Mouse (Mus musculus) heart, adult 18-20 months (tissue): ENCODE data around the gene Snx14. TPM values are rescaled to one million over a fixed set of nuclear protein-coding genes. Genes with fewer than 3 reads are reported as not detected.
A peak's percentile ranks its signal among the peaks of the same experiment; 100 is the strongest.
"Not testable (repeated sequence)": the region's sequence is repeated elsewhere in the genome, so short reads cannot be mapped to it uniquely, and the experiment has no call there.

ENCODE experiments used
- DNase-seq, 2 experiments: peaks; one replicate each; pipeline ENCODE4 v3.0.0; 2021 to 2022; ENCODE audit warnings: mixed read lengths in 1 of 2
- long read RNA-seq, 2 experiments: library from polyadenylated mRNA; stranded (forward); transcript quantifications; one replicate each; pipeline ENCODE4 v2.0.0; 2021
- total RNA-seq, 2 experiments: library from RNA; stranded (reverse); gene quantifications; 2 replicates each; pipeline ENCODE4 v1.2.3; 2021

Snx14 gene
- total RNA-seq: 10 to 100 TPM; 23.3 to 24.9 TPM
- long read RNA-seq, experiment 1, transcript Snx14-207 (29 exons, 3,082 nt): major isoform, 14 of 18 reads
- long read RNA-seq, experiment 1, partial matches to known transcripts: 0 of 18 reads
- long read RNA-seq, experiment 1, other reads (novel, unspliced or antisense): 1 of 18 reads
- long read RNA-seq, experiment 2, partial matches to known transcripts: 0 of 5 reads
- long read RNA-seq, experiment 2, other reads (novel, unspliced or antisense): 0 of 5 reads

DNA sequence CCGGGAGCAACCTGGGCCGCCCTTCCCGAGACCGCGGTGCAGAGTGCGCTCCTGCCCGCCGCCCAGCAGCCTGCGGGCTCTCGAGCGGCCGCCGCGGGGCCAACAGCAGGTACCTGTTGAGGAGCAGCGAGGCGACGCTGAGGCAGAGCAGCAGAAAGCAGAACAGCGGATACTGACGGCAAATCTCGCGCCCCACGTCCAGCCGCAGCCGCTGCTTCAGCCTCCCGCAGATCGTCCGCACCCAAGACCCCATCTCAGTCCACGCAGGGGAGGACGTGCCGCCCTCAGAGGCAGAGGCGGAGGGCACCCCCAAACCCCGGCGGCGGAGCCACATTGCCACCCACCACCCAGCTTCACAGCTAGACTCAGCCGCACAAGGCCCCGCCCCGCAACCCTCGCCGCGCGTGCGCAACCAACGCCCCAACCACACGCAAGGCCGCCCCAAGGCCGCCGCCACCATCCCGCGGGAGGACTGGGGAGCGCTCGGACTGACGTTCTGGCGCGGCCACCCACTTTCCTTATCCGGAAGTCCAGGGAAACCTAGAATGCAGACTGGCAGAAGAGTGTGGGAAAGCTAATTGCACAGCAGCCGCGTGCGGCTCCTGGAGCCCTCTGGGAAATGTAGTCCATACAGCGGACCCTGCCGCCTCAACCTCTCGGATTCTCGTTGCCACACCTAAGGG, at the start of gene Snx14:
Gene Snx14, minus strand, starts transcription at position 404 of the 683 bp plus-strand sequence.
- peak; percentile 98 for DNase-seq

- DNase-seq: peak; percentile 14 to 20
Observed at GRCm38 (mm10) chr9:88484531-88484930, 45.8 kb upstream of the Snx14 start.

- DNase-seq: peak; percentile 91
Observed at GRCm38 (mm10) chr9:88482829-88483396, 44.2 kb upstream of the Snx14 start.

GRCm38 (mm10) chr9:88482230-88482828, 43.6 kb upstream of the Snx14 start, which contains the start of gene Syncrip:
Syncrip (minus strand) TSS chr9:88482574.
- peak; percentile 93 to 96 for DNase-seq

DNA sequence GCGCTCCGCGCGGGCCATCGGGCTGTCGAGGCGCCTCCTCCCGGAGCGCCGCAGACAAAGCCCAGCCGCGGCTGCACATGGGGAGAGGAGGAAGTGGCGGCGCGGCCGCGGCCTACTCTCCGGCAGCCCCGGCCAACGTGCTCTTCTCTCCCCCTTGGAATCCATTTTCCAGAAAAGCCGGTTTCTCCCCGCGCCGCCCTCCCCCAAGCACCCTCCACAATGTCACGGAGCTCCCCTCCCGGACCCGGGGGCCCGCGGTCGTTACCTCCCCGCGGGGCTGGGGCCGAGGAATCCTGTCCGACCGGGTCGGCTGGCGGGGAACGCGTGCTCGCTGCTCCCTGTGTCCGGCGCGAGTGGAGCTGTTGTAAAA, 43.0 kb upstream of the Snx14 start:
- DNase-seq: peak in 1 of 2 experiments; percentile 68

DNA sequence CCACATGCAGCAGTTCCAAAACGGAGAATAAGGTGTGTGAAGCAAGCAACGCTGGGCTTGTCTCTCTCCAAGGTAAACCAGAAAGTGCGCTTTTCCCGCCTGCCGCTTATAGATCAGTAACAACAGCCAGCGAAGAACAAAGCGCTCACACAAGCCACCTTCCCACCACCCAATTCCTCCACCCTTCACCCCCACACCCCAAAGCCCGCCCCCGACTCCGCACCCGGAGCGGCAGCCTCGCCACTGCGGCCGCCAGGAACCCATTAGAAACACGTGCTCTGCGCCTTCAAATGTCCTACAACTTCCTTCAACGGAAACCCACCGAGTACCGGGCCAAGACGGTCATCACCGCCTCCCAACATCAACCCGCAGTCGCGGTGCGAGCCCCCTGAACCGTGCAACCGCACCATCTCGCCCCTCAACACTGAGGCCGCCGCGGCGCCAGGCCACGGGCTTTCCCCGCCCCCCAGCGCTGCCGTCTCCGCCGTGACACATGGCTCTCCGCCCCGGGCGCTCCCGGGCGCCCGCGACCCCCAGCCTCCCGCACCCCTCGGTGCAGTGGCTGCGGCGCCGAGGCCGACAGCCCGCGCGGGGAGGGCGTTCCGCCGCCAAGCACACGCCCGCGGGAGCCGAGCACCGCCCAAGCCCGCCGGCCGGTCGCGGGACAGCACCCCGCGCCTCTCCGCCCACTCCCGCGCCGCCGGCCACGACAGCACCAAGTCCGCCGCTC, 42.5 kb upstream of the Snx14 start:
- peak; percentile 47 to 53 for DNase-seq

DNA sequence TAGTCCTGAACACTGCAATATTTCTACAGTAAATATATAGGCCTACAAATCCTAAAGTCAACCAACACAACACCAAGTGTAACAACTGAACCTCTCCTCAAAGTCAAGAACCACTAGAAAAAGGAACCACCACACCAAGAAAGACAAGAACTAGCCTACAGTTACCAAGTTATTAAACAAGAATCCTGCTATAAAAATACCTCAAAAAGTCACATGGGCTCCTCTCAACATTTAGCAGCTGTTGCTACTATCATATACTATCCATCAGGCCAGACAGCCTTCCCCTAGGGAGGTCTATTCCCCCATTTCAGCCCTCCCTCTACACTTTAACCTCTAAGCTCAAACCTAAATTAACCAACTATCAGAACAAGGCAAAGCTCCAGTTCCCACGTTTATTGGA, 41.4 kb upstream of the Snx14 start:
- no peak for DNase-seq

DNA sequence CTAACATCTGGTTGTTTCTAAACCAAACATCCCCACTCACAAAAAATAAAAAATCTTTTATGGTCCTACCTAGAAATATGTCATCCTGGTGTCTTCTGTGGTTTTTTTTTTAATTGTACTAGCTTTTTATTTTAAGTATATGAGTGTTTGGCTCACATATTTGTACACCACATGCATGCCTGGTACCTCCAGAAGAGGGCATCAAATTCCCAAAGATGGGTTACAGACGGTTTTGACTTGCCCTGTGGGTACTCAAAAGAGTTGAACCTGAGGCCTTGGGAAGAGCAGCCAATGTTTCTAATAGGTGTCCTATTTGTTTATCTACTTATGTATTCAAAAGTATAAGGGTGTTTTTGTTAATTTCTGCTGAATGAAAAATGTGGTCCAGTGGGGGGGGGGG, 37.4 kb upstream of the Snx14 start:
- DNase-seq: peak in 1 of 2 experiments; percentile 13

- not testable (repeated sequence) for DNase-seq
Observed at GRCm38 (mm10) chr9:88461017-88461416, 22.3 kb upstream of the Snx14 start.

DNA sequence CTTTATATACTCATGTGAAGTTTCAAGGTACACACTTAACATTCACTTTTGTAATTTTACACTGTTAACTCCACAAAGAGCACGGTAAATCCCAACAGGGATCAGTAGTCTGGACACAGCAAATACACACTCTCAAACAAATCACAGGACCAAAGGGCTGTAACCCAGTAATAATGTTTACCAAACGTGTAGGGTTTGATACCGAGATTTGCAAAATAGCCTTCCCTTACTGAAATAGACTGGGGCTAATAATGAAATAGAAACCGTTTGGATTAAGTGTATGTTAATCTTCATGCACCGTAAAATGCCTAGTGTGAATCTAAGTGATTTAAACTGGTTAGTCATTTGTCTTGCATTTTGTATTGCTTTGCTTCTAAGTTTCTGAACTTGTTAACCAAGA, 1.2 kb upstream of the Snx14 start:
- no peak for DNase-seq

GRCm38 (mm10) chr9:88439238-88439600, 461 bp upstream of the Snx14 start:
- no peak for DNase-seq

DNA sequence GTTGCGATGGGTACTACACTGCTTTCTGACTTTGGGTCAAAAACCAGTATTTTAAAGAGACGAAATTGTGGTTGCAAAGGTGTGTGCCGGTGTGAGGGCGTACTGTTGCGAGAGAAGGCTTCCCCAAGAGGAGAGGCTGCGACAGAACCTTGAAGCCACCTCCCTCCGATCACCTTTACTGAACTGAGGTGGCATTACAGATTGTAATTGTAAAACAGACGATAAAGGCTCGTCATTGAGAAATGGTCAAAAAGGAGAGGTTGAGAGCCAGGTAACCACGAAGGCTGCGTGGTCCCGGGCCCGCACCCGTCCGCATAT, 562 bp downstream of the Snx14 start:
- no peak for DNase-seq

DNA sequence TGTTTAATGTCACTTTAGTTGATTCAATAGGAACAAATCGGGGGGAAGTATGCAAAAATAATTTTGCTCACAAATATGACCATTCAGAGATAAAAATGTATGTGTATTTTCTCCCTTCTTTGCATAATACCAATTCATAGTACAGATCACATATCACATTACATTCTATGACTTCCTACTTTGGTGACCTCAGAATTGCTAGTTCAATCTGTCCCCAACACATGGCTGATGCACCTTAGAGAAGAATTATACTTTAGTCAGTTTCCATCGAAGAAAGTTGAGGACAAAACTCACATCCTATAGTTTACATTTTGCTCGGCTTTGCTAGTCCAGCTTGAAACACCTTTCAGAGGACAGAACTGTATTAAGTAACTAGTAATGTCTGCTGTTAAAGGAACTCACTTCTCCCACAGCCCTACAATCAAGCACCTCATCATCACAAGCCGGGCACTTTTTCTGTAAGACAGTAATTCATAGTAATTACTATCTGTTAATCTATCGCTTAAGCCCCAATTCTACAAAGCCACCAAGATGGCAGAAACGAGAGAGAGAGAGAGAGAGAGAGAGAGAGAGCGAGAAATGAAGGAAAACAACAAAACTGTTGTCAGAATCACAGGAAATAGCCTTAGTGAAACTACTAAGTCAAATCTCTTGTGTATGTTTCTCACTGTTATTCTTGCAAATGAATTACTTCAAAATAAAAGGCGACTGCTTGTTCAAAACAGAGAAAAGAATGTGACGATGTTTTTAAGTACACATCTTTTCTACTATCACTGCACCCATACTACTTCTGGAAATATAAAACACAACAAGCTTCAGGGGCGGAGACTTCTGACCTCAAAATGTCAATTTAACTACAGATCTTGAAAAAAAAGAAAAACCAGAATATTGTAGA, 1.2 kb downstream of the Snx14 start:
- no peak for DNase-seq

DNA sequence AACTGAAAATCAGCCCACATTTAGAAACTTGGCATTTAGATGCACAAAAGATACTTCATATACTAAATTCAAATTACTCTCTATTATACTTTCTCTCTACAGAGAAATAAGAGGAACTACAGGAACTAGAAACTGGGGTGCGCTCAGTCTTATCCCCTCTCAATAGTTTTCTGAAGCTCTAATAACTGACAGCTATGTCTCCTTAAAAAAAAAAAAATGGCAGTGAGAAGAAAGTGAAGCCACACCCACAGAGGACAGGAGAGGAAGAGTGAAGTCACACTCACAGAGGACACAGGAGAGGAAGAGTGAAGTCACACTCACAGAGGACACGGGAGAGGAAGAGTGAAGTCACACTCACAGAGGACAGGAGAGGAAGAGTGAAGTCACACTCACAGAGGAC, 14.4 kb downstream of the Snx14 start:
- DNase-seq: no peak

GRCm38 (mm10) chr9:88422428-88422827, 16.3 kb downstream of the Snx14 start:
- DNase-seq: no peak

DNA sequence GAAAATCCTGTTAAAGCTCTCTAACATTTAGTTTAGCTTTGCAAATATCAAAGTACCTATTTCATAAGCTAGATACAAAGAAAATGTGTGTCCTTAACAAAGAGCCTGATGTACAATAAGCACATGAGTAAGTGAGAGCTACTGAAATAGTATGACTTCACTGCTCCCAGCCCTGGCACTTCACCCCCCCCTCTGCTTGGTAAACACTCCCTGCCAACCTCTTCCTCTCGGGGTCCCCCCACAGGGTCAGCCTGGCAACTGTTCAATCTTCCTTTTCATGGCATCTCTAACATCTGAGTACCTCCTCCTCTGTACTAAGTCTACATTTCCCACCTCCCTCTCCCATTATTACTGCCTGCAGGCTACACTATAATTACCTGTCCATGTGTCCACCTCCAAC, 22.0 kb downstream of the Snx14 start:
- no peak for DNase-seq

DNA sequence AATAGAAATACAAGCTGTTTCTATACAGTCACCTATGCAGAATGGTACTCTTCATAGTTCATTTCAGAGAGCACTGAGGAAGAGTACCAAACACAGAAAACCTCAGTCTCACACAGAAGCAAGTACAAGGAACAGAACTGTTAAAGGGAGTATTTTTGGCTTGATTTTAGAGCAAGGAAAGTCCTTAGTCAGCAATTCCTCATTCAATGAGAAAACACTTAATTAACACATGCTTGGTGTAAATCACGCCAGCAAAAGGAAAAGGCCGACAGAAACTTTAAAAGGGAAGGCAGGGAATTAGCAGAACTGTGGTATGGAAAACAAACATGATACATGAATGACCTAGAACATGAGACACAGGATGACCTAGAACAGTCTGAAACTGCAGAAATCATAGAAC, 28.8 kb downstream of the Snx14 start:
- no peak for DNase-seq

- DNase-seq: peak in 1 of 2 experiments; percentile 5
Observed at GRCm38 (mm10) chr9:88404515-88404914, 34.2 kb downstream of the Snx14 start.

DNA sequence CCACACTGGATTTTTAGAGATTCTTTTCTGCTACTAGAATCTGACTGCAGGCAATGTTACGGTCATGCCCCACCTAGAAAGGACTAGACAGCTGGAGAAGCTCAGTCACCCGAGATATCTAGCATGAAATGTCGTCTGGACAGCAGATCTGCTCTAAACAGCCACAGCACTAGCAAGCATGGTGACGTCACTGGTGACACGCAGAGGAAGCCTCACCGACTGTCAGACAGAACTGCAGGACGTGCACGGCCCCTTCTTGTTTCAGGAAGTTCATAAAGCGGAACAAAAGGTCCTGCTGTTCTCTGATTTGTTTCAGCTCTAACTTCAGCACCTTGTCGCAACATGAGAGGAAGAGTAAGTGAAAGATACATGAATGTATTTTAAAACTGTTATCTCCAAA, 34.7 kb downstream of the Snx14 start:
- DNase-seq: peak; percentile 45 to 68

DNA sequence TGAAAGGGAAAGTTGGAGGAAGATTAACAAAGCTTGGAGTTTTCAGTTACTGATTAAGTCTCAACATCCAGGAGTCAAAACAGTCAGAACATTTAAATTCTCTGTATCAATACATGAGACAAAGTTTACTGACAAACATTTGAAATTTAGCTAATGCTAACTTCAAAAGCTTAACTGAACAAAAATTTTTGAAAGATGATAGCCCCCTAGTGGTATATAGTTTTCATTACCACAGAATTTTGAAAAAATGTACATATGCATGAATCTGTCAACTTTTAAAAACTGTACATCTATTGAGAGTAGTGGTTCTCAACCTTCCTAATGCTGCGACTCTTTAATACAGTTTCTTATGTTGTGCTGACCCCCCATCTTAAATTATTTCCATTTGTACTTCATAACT, 40.3 kb downstream of the Snx14 start:
- no peak for DNase-seq

DNA sequence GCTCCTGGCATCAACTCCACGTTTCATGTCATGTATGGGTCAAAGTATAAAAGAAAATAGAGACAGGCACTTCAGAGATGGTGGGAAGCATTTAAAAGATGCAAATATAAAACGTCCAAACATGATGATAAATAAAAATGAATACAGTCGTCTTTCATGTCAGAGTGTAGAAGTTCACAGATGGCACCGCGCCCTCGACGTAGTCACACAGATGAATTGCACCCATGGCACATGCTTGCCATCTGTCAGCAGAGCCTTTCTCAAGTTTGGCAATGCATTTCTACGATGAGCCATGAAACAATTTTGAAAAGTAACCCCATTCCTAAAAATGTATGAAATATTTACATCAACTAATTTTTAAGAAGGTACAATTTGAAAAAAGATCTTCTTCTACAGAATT, 43.9 kb downstream of the Snx14 start:
- DNase-seq: no peak

DNA sequence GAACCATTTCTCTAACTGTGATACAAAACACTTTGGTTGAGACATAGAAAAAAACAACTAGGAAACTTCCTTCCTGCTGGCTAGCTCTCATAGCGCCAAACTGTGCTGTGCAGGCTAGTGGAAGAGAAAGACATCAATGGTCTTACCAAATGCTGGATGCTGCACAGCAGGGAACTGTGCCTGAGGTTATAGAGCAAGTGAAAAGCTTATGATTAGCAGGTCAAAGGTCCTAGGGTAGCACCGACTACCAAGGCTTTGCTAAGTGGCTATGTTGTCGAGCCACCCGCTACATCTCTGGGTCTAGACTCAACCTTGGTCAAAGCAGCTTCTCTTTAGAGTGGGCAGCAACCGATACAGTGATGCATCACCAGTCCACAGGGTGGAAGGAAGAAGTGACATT, 49.9 kb downstream of the Snx14 start:
- DNase-seq: no peak
